In genomic region chr11:100894146-100894918, GRCm38 (mm10) we compare ENCODE assay signal across 13 mouse cellular contexts. TPM values are rescaled to one million over a fixed set of nuclear protein-coding genes. Genes with fewer than 3 reads are reported as not detected.
DNase-seq lines count a peak whose midpoint lies in the region; ATAC-seq and TF ChIP-seq lines count a peak whose summit lies in the region.
"Had no signal": no experiment of that assay in that cellular context is flagged by ENCODE, and none has a peak within 500 bp of the region (broad histone marks: within the 10 kb centered on the region; RNA-seq: fewer than 3 reads in every experiment).

No protein-coding gene starts in this region.

- peaks cover 8% of the 10 kb centered on the region for H3K36me3 ChIP-seq in heart, adult 2 months (ENCODE audit: control insufficient read depth, insufficient read depth, low read length)
- H3K36me3 ChIP-seq in hindbrain, postnatal 0 days (ENCODE audit: insufficient read depth, low read length) = peaks cover 4% of the 10 kb centered on the region; the same call in 1 of the 2 replicates
- no peaks in the 10 kb centered on the region; the same call in 1 of the 2 replicates for H3K36me3 ChIP-seq in hindbrain, embryonic 10.5 days
- H3K36me3 ChIP-seq in MEL (ENCODE audit: control insufficient read depth in 1 of 2, insufficient read depth in 2 of 2, low read length in 2 of 2) = peaks cover 4 to 47% of the 10 kb centered on the region in 2 experiments; a peak in 3 of 4 replicates
- peaks cover 66% of the 10 kb centered on the region for H3K36me3 ChIP-seq in myocyte (ENCODE audit: control insufficient read depth, insufficient read depth)
- H3K36me3 ChIP-seq in hindbrain, embryonic 11.5 days (ENCODE audit: control insufficient read depth, insufficient read depth, low read length) = no peaks in the 10 kb centered on the region
- H3K36me3 ChIP-seq: forebrain, embryonic 15.5 days had no signal

- no peaks in the 10 kb centered on the region for H3K27me3 ChIP-seq in heart, adult 2 months (ENCODE audit: control insufficient read depth, insufficient read depth, low read length)
- no peaks in the 10 kb centered on the region for H3K27me3 ChIP-seq in hindbrain, postnatal 0 days (ENCODE audit: insufficient read depth, low read length)
- 0 out of 2 replicates have a peak, but pooled peaks cover 5% of the 10 kb centered on the region for H3K27me3 ChIP-seq in hindbrain, embryonic 10.5 days (ENCODE audit: insufficient read depth, poor library complexity, severe bottlenecking)
- no peaks in the 10 kb centered on the region for H3K27me3 ChIP-seq in MEL (ENCODE audit: control insufficient read depth in 1 of 2, insufficient read depth in 2 of 2, low read length in 2 of 2)
- no peaks in the 10 kb centered on the region for H3K27me3 ChIP-seq in myocyte (ENCODE audit: control insufficient read depth, insufficient read depth, insufficient read length)
- H3K27me3 ChIP-seq in hindbrain, embryonic 11.5 days (ENCODE audit: control insufficient read depth, insufficient read depth, low read length) = no peaks in the 10 kb centered on the region
- H3K27me3 ChIP-seq: CH12.LX; embryonic facial prominence, embryonic 12.5 days; forebrain, embryonic 15.5 days; midbrain, embryonic 13.5 days; neural tube, embryonic 15.5 days had no signal

- H3K4me2 ChIP-seq in hindbrain, postnatal 0 days (ENCODE audit: low read depth, low read length) = no peak overlapping the region
- peak overlapping the region; percentile 50 for H3K4me2 ChIP-seq in myocyte (ENCODE audit: low read depth)
- H3K4me2 ChIP-seq in hindbrain, embryonic 11.5 days (replicated peaks; ENCODE audit: low read depth, low read length) = no peak overlapping the region
- H3K4me2 ChIP-seq: embryonic facial prominence, embryonic 12.5 days; forebrain, embryonic 15.5 days; midbrain, embryonic 13.5 days; neural tube, embryonic 15.5 days had no signal

- intact Hi-C loops in heart, adult 2 months (cut with DNase I) = loop anchor here (5.0 kb wide), 1 partner anchor 283 kb away; the partner anchor contains the start of gene Ccr10
- intact Hi-C loops in heart, postnatal 25 days (cut with DNase I) = no loop called here

- H3K9ac ChIP-seq in heart, adult 2 months (ENCODE audit: low read depth, low read length) = no peak overlapping the region
- no peak overlapping the region for H3K9ac ChIP-seq in hindbrain, postnatal 0 days (replicated peaks; ENCODE audit: low read length)
- H3K9ac ChIP-seq in MEL (ENCODE audit: control insufficient read depth, low read depth, low read length, poor library complexity, severe bottlenecking) = peak overlapping the region; percentile 5; the same call in 1 of the 2 replicates
- no peak overlapping the region for H3K9ac ChIP-seq in hindbrain, embryonic 11.5 days (ENCODE audit: low read depth, low read length)
- H3K9ac ChIP-seq: embryonic facial prominence, embryonic 12.5 days; forebrain, embryonic 15.5 days; midbrain, embryonic 13.5 days; neural tube, embryonic 15.5 days had no signal

- no peak for ATAC-seq in hindbrain, postnatal 0 days
- ATAC-seq in hindbrain, embryonic 11.5 days (ENCODE audit: low FRiP score) = no peak

- peaks cover 5% of the 10 kb centered on the region for H3K4me1 ChIP-seq in heart, adult 2 months (ENCODE audit: control insufficient read depth, insufficient read depth, low read length)
- H3K4me1 ChIP-seq in hindbrain, postnatal 0 days (ENCODE audit: insufficient read depth, low read length) = no peaks in the 10 kb centered on the region
- H3K4me1 ChIP-seq in hindbrain, embryonic 10.5 days (replicated peaks) = peaks cover 23% of the 10 kb centered on the region
- peaks cover 32 to 52% of the 10 kb centered on the region in 2 experiments for H3K4me1 ChIP-seq in MEL (ENCODE audit: control insufficient read depth in 1 of 2, insufficient read depth in 2 of 2, low read length in 2 of 2)
- no peaks in the 10 kb centered on the region; the same call in 1 of the 2 replicates for H3K4me1 ChIP-seq in hindbrain, embryonic 11.5 days (replicated peaks; ENCODE audit: control insufficient read depth, insufficient read depth, low read length)
- H3K4me1 ChIP-seq: embryonic facial prominence, embryonic 12.5 days had no signal

- no peak overlapping the region for H3K4me3 ChIP-seq in heart, adult 2 months
- H3K4me3 ChIP-seq in hindbrain, postnatal 0 days (ENCODE audit: low read length) = no peak overlapping the region
- H3K4me3 ChIP-seq in hindbrain, embryonic 10.5 days = no peak overlapping the region
- H3K4me3 ChIP-seq in MEL (ENCODE audit: control insufficient read depth in 1 of 2, insufficient read depth in 1 of 2, low read depth in 2 of 2, low read length in 2 of 2) (no peak overlapping the region), myocyte (no peak overlapping the region)
- no peak overlapping the region for H3K4me3 ChIP-seq in hindbrain, embryonic 11.5 days (ENCODE audit: low read depth, low read length)
- H3K4me3 ChIP-seq: embryonic facial prominence, embryonic 12.5 days; forebrain, embryonic 15.5 days; midbrain, embryonic 13.5 days; neural tube, embryonic 15.5 days had no signal

- TF ChIP-seq POLR2A in heart, adult 2 months (IDR thresholded peaks at IDR 0.05; ENCODE audit: insufficient read depth, low read depth, low read length) = no peak
- TF ChIP-seq POLR2A in MEL (IDR thresholded peaks at IDR 0.05; ENCODE audit: control insufficient read depth in 1 of 2, insufficient read depth in 1 of 2, low read depth in 1 of 2, low read length in 2 of 2, poor library complexity in 1 of 2) (no peak), myocyte (IDR thresholded peaks at IDR 0.05; ENCODE audit: insufficient read length, low read depth) (no peak)

- no peak overlapping the region for H3ac ChIP-seq in myocyte (ENCODE audit: control insufficient read depth, insufficient read length)

- TF ChIP-seq CTCF in heart, adult 2 months (IDR thresholded peaks at IDR 0.05) = no peak
- TF ChIP-seq CTCF in hindbrain, postnatal 0 days (IDR thresholded peaks at IDR 0.05; ENCODE audit: low read depth) = no peak
- no peak for TF ChIP-seq CTCF in MEL (IDR thresholded peaks at IDR 0.05 in 2 of 3, conservative IDR thresholded peaks at IDR 0.05 in 1 of 3; ENCODE audit: control insufficient read depth in 1 of 3, insufficient read depth in 1 of 3, low read depth in 2 of 3, low read length in 3 of 3, poor library complexity in 1 of 3, severe bottlenecking in 1 of 3)

- DNase-seq in heart, adult 2 months = no peak
- no peak for DNase-seq in heart, postnatal 25 days (ENCODE audit: low spot score)
- peak; percentile 15 for DNase-seq in hindbrain, postnatal 0 days (ENCODE audit: low spot score)
- DNase-seq in hindbrain, embryonic 10.5 days (ENCODE audit: low spot score) = no peak
- DNase-seq in MEL (ENCODE audit: low read depth, low spot score) = no peak
- no peak for DNase-seq in hindbrain, embryonic 11.5 days (ENCODE audit: low spot score)

- WGBS in heart, adult 2 months = 71% methylated on average over 9 of the region's 9 CpGs
- WGBS in hindbrain, postnatal 0 days = 46% methylated on average over 9 of the region's 9 CpGs
- 70% methylated on average over 9 of the region's 9 CpGs for WGBS in hindbrain, embryonic 10.5 days
- WGBS in hindbrain, embryonic 11.5 days = 68% methylated on average over 9 of the region's 9 CpGs

- no peak for TF ChIP-seq RAD21 in MEL (IDR thresholded peaks at IDR 0.05; ENCODE audit: low read depth, low read length)

- H3K27ac ChIP-seq in heart, adult 2 months = 0 out of 2 replicates have a peak overlapping the region, but pooled peaks have one; percentile 10
- no peak overlapping the region for H3K27ac ChIP-seq in hindbrain, postnatal 0 days
- no peak overlapping the region for H3K27ac ChIP-seq in hindbrain, embryonic 10.5 days
- H3K27ac ChIP-seq in MEL (ENCODE audit: control insufficient read depth, low read depth, low read length) = peak overlapping the region; percentile 10; the same call in 1 of the 2 replicates
- H3K27ac ChIP-seq in hindbrain, embryonic 11.5 days (ENCODE audit: low read depth, low read length) = no peak overlapping the region
- H3K27ac ChIP-seq: embryonic facial prominence, embryonic 12.5 days; forebrain, embryonic 15.5 days; kidney, postnatal 0 days; midbrain, embryonic 13.5 days; neural tube, embryonic 15.5 days had no signal

- no peaks in the 10 kb centered on the region for H3K79me2 ChIP-seq in heart, adult 2 months (replicated peaks; ENCODE audit: control insufficient read depth, insufficient read depth, low read length)
- no peaks in the 10 kb centered on the region for H3K79me2 ChIP-seq in MEL (ENCODE audit: control insufficient read depth, insufficient read depth, low read length, poor library complexity)
- no peaks in the 10 kb centered on the region for H3K79me2 ChIP-seq in myocyte (ENCODE audit: control insufficient read depth, insufficient read depth)

- H3K9me3 ChIP-seq in hindbrain, postnatal 0 days (ENCODE audit: low read length) = no peaks in the 10 kb centered on the region
- no peaks in the 10 kb centered on the region for H3K9me3 ChIP-seq in hindbrain, embryonic 10.5 days
- H3K9me3 ChIP-seq in MEL (replicated peaks; ENCODE audit: insufficient read depth, low read length) = no peaks in the 10 kb centered on the region
- no peaks in the 10 kb centered on the region for H3K9me3 ChIP-seq in hindbrain, embryonic 11.5 days (ENCODE audit: control insufficient read depth, low read length)
- H3K9me3 ChIP-seq: embryonic facial prominence, embryonic 12.5 days; forebrain, embryonic 15.5 days; midbrain, embryonic 13.5 days; neural tube, embryonic 15.5 days had no signal

- no peak for TF ChIP-seq EP300 in heart, adult 2 months (IDR thresholded peaks at IDR 0.05; ENCODE audit: insufficient read depth, low read depth, low read length)
- no peak for TF ChIP-seq EP300 in MEL (IDR thresholded peaks at IDR 0.05; ENCODE audit: low read depth in 1 of 2, low read length in 2 of 2)

RNA-seq across cellular contexts. Expression of gene Stat5a, which starts 35.2 kb away (rescaled TPM):
- total RNA-seq in heart, adult 2 months (2021) = 10 to 100 TPM; 20.3 to 22.3 TPM
- polyA plus RNA-seq in heart, adult 2 months (2012; rRNA removed) = 24.3 and 26.6 TPM in 2 replicates
- 10 to 100 TPM; 24.3 to 30.1 TPM for total RNA-seq in heart, postnatal 25 days (2021)
- total RNA-seq in hindbrain, postnatal 0 days (2014; rRNA removed) = 4.1 and 5.5 TPM in 2 replicates
- polyA plus RNA-seq in hindbrain, postnatal 0 days (2015; fragmentation: Nextera tagmentation; extraction: Ambion mirVana) = 2.5 and 3.3 TPM in 2 replicates
- 2.0 and 2.8 TPM in 2 replicates for polyA plus RNA-seq in hindbrain, embryonic 10.5 days (2016; fragmentation: Nextera tagmentation; extraction: Ambion mirVana)
- 54.2 and 59.0 TPM in 2 replicates for total RNA-seq in MEL (2012; rRNA removed)
- polyA plus RNA-seq in MEL (2012; ENCODE audit: insufficient read depth in 1 of 2, insufficient read length in 2 of 2, low read depth in 1 of 2, low replicate concordance in 2 of 2, missing spikeins in 1 of 2) (10 to 100 TPM in 1 of 2 experiments, not detected in 1; 86.8 TPM), myocyte (2012; fragmentation: generic; extraction: Trizol) (27.2 TPM)
- 1.4 and 1.8 TPM in 2 replicates for polyA plus RNA-seq in hindbrain, embryonic 11.5 days (2014; fragmentation: Nextera tagmentation; extraction: Ambion mirVana)

RNA-seq across cellular contexts. Expression of gene Stat5b, which starts 43.8 kb away (rescaled TPM):
- 10 to 100 TPM; 58.6 to 65.2 TPM for total RNA-seq in heart, adult 2 months (2021)
- polyA plus RNA-seq in heart, adult 2 months (2012; rRNA removed) = 35.4 and 50.7 TPM in 2 replicates
- 10 to 100 TPM; 67.6 to 68.9 TPM for total RNA-seq in heart, postnatal 25 days (2021)
- 21.8 and 25.0 TPM in 2 replicates for total RNA-seq in hindbrain, postnatal 0 days (2014; rRNA removed)
- 12.5 and 12.8 TPM in 2 replicates for polyA plus RNA-seq in hindbrain, postnatal 0 days (2015; fragmentation: Nextera tagmentation; extraction: Ambion mirVana)
- 13.6 and 14.8 TPM in 2 replicates for polyA plus RNA-seq in hindbrain, embryonic 10.5 days (2016; fragmentation: Nextera tagmentation; extraction: Ambion mirVana)
- total RNA-seq in MEL (2012; rRNA removed) = 28.7 and 29.3 TPM in 2 replicates
- 10 to 100 TPM; 32.3 to 37.0 TPM for polyA plus RNA-seq in MEL (2012; ENCODE audit: insufficient read depth in 1 of 2, insufficient read length in 2 of 2, low read depth in 1 of 2, low replicate concordance in 2 of 2, missing spikeins in 1 of 2)
- 12.0 TPM for polyA plus RNA-seq in myocyte (2012; fragmentation: generic; extraction: Trizol)
- polyA plus RNA-seq in hindbrain, embryonic 11.5 days (2014; fragmentation: Nextera tagmentation; extraction: Ambion mirVana) = 13.4 and 14.8 TPM in 2 replicates

RNA-seq across cellular contexts. Expression of gene Stat3, which starts 45.0 kb away (rescaled TPM):
- total RNA-seq in heart, adult 2 months (2021) = 10 to 100 TPM; 93.0 to 94.7 TPM
- polyA plus RNA-seq in heart, adult 2 months (2012; rRNA removed) = 85.8 and 134 TPM in 2 replicates
- total RNA-seq in heart, postnatal 25 days (2021) = 100 to 1,000 TPM in 1 of 2 experiments, 10 to 100 TPM in 1; 91.3 to 119 TPM
- total RNA-seq in hindbrain, postnatal 0 days (2014; rRNA removed) = 49.7 and 56.2 TPM in 2 replicates
- polyA plus RNA-seq in hindbrain, postnatal 0 days (2015; fragmentation: Nextera tagmentation; extraction: Ambion mirVana) = 41.4 and 43.4 TPM in 2 replicates
- 21.1 and 31.5 TPM in 2 replicates for polyA plus RNA-seq in hindbrain, embryonic 10.5 days (2016; fragmentation: Nextera tagmentation; extraction: Ambion mirVana)
- 25.7 and 31.1 TPM in 2 replicates for total RNA-seq in MEL (2012; rRNA removed)
- polyA plus RNA-seq in MEL (2012; ENCODE audit: insufficient read depth in 1 of 2, insufficient read length in 2 of 2, low read depth in 1 of 2, low replicate concordance in 2 of 2, missing spikeins in 1 of 2) (100 to 1,000 TPM in 1 of 2 experiments, 10 to 100 TPM in 1; 64.7 to 249 TPM), myocyte (2012; fragmentation: generic; extraction: Trizol) (93.7 TPM)
- 25.6 and 33.3 TPM in 2 replicates for polyA plus RNA-seq in hindbrain, embryonic 11.5 days (2014; fragmentation: Nextera tagmentation; extraction: Ambion mirVana)

Comparison
In these comparisons a context has a peak if more than half of its experiments do, and no peak if none do; other contexts are left out.
1. H3K27ac ChIP-seq: peak in heart, adult 2 months (single experiment) and MEL (single experiment); none in hindbrain, postnatal 0 days (single experiment), hindbrain, embryonic 10.5 days (single experiment) and hindbrain, embryonic 11.5 days (single experiment).